Mouse (Mus musculus): ENCODE measurements around the gene Dhx8. TPM values are rescaled to one million over a fixed set of nuclear protein-coding genes. Genes with fewer than 3 reads are reported as not detected.

The Dhx8 gene
- polyA plus RNA-seq, 1 experiment from 2014 or later = 19.5 TPM

DNA sequence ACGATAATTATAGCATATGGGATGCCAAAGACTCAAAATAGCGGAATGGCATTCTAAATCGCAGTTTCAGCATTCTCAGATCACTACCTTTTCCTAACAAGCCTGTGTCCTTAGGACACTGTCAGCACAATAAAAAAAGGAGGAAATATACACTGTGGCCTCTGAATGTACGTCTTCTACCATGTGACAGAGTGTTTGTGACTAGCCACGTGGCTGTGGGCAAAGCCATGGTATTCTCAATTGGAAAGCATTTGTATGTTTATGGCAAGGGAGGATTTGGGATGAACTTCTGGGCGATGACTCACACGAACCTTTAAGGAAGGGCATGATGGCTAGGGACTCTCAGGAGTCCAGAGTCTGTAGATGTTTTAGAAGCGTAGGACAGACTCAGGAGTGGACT lies 7.7 kb upstream of the Dhx8 start:
- 74% methylated on average over 8 of the region's 8 CpGs for WGBS
- Histone ChIP-seq H3K4me3 (ENCODE audit: low read length) (no peak overlapping the region), H3K36me3 (ENCODE audit: control insufficient read depth, insufficient read depth) (no peaks in the 10 kb centered on the region), H3K27me3 (ENCODE audit: control insufficient read depth, insufficient read depth, low read length) (no peaks in the 10 kb centered on the region), H3K9ac (ENCODE audit: low read length) (no peak overlapping the region), H3K27ac (ENCODE audit: low read length) (no peak overlapping the region), H3K4me2 (ENCODE audit: low read depth, low read length) (no peak overlapping the region), H3K9me3 (replicated peaks; ENCODE audit: control insufficient read depth, low read length) (no peaks in the 10 kb centered on the region), H3K4me1 (ENCODE audit: control insufficient read depth, insufficient read depth, low read length) (no peaks in the 10 kb centered on the region)
- ATAC-seq (replicated peaks; ENCODE audit: extremely low read depth, insufficient read depth, low FRiP score) = no peak

DNA sequence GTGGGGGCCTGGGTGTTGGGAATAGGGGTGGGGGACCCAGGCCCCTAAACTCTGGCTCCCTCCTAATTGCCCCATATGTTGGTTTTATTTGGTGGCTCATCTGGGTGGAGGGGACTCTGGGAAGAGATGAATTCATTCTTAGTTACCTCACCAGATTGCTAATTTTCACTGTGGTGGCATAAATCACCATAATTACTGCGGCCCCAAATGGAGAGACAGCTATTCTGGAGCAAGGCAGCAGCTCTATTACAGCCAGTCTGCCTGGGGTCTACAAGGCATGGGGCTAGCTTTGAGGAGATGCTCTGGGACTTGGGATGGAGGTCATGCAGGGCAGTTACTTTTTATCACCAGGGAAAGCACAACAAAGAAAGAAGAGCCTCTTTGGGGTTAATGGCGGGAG lies 6.0 kb upstream of the Dhx8 start:
- no peaks in the 10 kb centered on the region for H3K27me3 ChIP-seq (ENCODE audit: control insufficient read depth, insufficient read depth, low read length)
- WGBS = 59% methylated on average over 2 of the region's 2 CpGs
- no peak overlapping the region for H3K9ac ChIP-seq (ENCODE audit: low read length)
- H3K4me3 ChIP-seq (ENCODE audit: low read length) = no peak overlapping the region
- no peak overlapping the region for H3K27ac ChIP-seq (ENCODE audit: low read length)
- H3K4me1 ChIP-seq (ENCODE audit: control insufficient read depth, insufficient read depth, low read length) = no peaks in the 10 kb centered on the region
- no peaks in the 10 kb centered on the region for H3K9me3 ChIP-seq (replicated peaks; ENCODE audit: control insufficient read depth, low read length)
- H3K36me3 ChIP-seq (ENCODE audit: control insufficient read depth, insufficient read depth) = no peaks in the 10 kb centered on the region
- H3K4me2 ChIP-seq (ENCODE audit: low read depth, low read length) = no peak overlapping the region
- ATAC-seq (replicated peaks; ENCODE audit: extremely low read depth, insufficient read depth, low FRiP score) = no peak

DNA sequence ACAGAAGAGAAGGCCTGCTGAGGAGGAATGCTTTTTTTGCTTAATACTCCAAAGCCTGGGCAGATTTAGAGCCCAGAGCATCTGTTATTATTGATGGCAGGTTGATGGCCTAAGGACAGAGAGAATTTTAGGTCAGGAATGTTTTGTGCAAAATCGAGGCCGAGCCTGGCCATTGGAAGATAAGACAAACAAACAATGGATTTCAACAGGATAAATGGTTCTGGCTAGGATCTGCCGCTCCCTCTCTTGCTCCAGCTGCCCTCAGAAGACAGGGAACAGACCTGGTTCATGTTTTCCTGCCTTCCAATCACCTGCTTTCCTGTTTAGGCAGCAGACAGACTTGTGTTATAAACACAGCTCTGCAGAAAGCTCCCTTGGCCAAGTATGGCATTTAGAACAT lies 3.4 kb upstream of the Dhx8 start:
- WGBS = 22% methylated on average over 3 of the region's 3 CpGs
- Histone ChIP-seq H3K27me3 (ENCODE audit: control insufficient read depth, insufficient read depth, low read length) (no peaks in the 10 kb centered on the region), H3K36me3 (ENCODE audit: control insufficient read depth, insufficient read depth) (no peaks in the 10 kb centered on the region), H3K4me3 (ENCODE audit: low read length) (no peak overlapping the region), H3K4me2 (ENCODE audit: low read depth, low read length) (no peak overlapping the region), H3K9me3 (replicated peaks; ENCODE audit: control insufficient read depth, low read length) (no peaks in the 10 kb centered on the region), H3K27ac (ENCODE audit: low read length) (no peak overlapping the region), H3K4me1 (ENCODE audit: control insufficient read depth, insufficient read depth, low read length) (peaks cover 12% of the 10 kb centered on the region), H3K9ac (ENCODE audit: low read length) (no peak overlapping the region)
- no peak for ATAC-seq (replicated peaks; ENCODE audit: extremely low read depth, insufficient read depth, low FRiP score)

DNA sequence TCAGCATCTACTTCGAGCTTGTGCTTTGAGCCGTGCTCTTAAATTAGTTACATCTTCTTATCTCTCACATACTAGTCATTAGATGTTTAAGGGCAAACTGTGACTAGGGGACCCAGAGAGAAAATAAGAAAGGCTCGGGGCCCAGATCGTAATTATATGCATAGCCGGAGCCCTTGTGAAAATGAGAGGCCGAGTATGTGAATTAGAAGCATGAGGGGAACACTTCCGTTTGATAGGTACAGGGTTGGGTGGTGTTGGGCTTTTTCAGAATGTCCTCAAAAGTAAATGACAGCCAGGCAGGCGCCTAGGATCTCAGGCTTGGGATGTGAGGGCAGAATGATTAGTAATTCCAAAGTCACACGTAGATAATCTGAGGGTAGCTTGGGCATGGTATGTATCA lies 877 bp downstream of the Dhx8 start:
- 21% methylated on average over 9 of the region's 9 CpGs for WGBS
- Histone ChIP-seq H3K36me3 (ENCODE audit: control insufficient read depth, insufficient read depth) (peaks cover 25% of the 10 kb centered on the region), H3K27ac (ENCODE audit: low read length) (no peak overlapping the region), H3K9ac (ENCODE audit: low read length) (peak overlapping the region; percentile 81), H3K27me3 (ENCODE audit: control insufficient read depth, insufficient read depth, low read length) (no peaks in the 10 kb centered on the region), H3K4me1 (ENCODE audit: control insufficient read depth, insufficient read depth, low read length) (peaks cover 12% of the 10 kb centered on the region), H3K4me3 (ENCODE audit: low read length) (peak overlapping the region; percentile 82), H3K4me2 (ENCODE audit: low read depth, low read length) (peak overlapping the region; percentile 86), H3K9me3 (replicated peaks; ENCODE audit: control insufficient read depth, low read length) (no peaks in the 10 kb centered on the region)
- no peak for ATAC-seq (replicated peaks; ENCODE audit: extremely low read depth, insufficient read depth, low FRiP score)

DNA sequence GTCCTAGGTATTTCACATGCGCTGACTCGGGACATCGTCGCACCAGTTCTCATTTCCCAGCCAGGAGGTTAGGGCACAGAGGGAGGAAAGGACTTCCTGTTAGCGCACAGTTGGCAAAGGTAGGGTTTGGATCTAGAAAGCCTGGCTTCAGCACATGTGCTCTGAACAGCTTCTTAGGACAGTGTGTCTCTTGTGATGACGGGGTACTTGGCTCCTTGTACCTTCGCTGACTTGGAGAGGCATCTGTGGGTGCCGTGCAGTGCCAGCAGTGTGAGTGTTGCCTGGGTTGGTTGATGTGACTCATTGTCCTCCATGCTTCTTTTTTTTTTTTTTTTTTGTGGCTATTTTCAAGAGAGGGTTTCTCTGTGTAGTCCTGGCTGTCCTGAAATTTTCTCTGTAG lies 23.9 kb downstream of the Dhx8 start:
- no peak for ATAC-seq (replicated peaks; ENCODE audit: extremely low read depth, insufficient read depth, low FRiP score)
- Histone ChIP-seq H3K4me1 (ENCODE audit: control insufficient read depth, insufficient read depth, low read length) (peaks cover 4% of the 10 kb centered on the region), H3K9me3 (replicated peaks; ENCODE audit: control insufficient read depth, low read length) (no peaks in the 10 kb centered on the region), H3K9ac (ENCODE audit: low read length) (no peak overlapping the region), H3K27me3 (ENCODE audit: control insufficient read depth, insufficient read depth, low read length) (no peaks in the 10 kb centered on the region), H3K27ac (ENCODE audit: low read length) (no peak overlapping the region), H3K36me3 (ENCODE audit: control insufficient read depth, insufficient read depth) (peaks cover 64% of the 10 kb centered on the region), H3K4me2 (ENCODE audit: low read depth, low read length) (no peak overlapping the region), H3K4me3 (ENCODE audit: low read length) (no peak overlapping the region)
- 93% methylated on average over 8 of the region's 8 CpGs for whole genome bisulfite sequencing

DNA sequence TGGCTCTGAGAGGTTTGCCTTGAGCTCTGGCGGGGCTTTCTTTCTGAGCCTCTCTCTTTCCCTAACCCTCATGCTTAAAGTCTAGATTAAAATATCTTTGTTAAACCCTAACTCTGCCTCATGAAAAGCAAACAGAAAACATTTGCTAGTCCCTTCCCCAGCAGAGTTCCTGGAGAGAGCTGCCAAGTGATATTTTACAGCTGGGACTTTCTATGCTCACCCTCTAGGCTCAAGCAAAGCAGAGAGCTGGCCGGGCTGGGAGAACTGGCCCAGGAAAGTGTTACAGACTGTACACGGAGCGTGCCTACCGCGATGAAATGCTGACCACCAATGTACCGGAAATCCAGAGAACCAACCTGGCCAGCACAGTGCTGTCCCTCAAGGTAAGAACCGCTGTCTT lies 24.6 kb downstream of the Dhx8 start:
- Histone ChIP-seq H3K9me3 (replicated peaks; ENCODE audit: control insufficient read depth, low read length) (no peaks in the 10 kb centered on the region), H3K4me2 (ENCODE audit: low read depth, low read length) (no peak overlapping the region), H3K27ac (ENCODE audit: low read length) (0 out of 2 replicates have a peak overlapping the region, but pooled peaks have one; percentile 5), H3K9ac (ENCODE audit: low read length) (no peak overlapping the region), H3K36me3 (ENCODE audit: control insufficient read depth, insufficient read depth) (peaks cover 60% of the 10 kb centered on the region), H3K4me1 (ENCODE audit: control insufficient read depth, insufficient read depth, low read length) (peaks cover 4% of the 10 kb centered on the region), H3K4me3 (ENCODE audit: low read length) (no peak overlapping the region), H3K27me3 (ENCODE audit: control insufficient read depth, insufficient read depth, low read length) (no peaks in the 10 kb centered on the region)
- WGBS = 70% methylated on average over 8 of the region's 8 CpGs
- ATAC-seq (replicated peaks; ENCODE audit: extremely low read depth, insufficient read depth, low FRiP score) = no peak

DNA sequence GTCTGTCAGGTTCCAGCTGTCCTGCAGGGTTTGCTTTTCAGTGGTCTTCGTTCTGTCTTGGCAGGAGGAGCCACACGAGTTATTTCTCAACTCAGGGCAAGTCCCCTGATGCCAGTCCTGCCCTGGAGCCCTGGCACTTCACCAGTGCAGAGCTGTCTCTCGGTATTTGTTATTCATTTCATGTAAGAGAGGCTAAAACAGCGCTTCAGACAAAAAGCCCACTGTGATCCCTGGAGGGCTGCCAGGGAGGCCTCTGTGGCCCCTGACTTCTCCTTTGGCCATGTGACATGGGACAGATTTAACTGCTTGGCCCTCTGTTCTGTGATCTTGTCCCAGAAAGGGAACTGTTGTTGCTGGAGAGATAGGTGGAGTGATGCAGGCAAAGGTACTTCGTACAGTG lies 25.7 kb downstream of the Dhx8 start:
- Histone ChIP-seq H3K27ac (ENCODE audit: low read length) (no peak overlapping the region), H3K9ac (ENCODE audit: low read length) (no peak overlapping the region), H3K4me1 (ENCODE audit: control insufficient read depth, insufficient read depth, low read length) (peaks cover 4% of the 10 kb centered on the region), H3K9me3 (replicated peaks; ENCODE audit: control insufficient read depth, low read length) (no peaks in the 10 kb centered on the region), H3K4me2 (ENCODE audit: low read depth, low read length) (no peak overlapping the region), H3K27me3 (ENCODE audit: control insufficient read depth, insufficient read depth, low read length) (no peaks in the 10 kb centered on the region), H3K4me3 (ENCODE audit: low read length) (no peak overlapping the region), H3K36me3 (ENCODE audit: control insufficient read depth, insufficient read depth) (peaks cover 54% of the 10 kb centered on the region)
- no peak for ATAC-seq (replicated peaks; ENCODE audit: extremely low read depth, insufficient read depth, low FRiP score)
- WGBS = 59% methylated on average over 5 of the region's 5 CpGs

DNA sequence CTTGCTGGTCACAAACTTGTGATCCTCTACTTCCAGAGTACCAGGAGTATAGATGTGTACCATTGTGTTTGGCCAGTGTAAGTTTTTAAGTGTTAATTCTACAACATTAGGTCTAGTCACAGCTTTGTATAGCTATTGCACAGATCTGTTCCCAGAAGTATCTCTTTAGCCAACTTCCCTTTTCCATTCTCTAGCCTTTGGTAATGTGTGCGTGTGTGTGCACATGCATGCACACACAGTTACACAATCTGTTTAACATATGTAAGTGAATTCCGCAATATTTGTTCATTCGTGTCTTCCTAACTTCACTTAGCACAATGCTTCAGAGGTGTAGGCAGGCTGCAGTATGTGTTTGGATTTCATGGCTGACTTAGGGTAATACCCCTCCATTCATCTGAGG lies 26.8 kb downstream of the Dhx8 start:
- Histone ChIP-seq H3K36me3 (ENCODE audit: control insufficient read depth, insufficient read depth) (peaks cover 52% of the 10 kb centered on the region), H3K27me3 (ENCODE audit: control insufficient read depth, insufficient read depth, low read length) (no peaks in the 10 kb centered on the region), H3K9ac (ENCODE audit: low read length) (no peak overlapping the region), H3K4me2 (ENCODE audit: low read depth, low read length) (no peak overlapping the region), H3K4me1 (ENCODE audit: control insufficient read depth, insufficient read depth, low read length) (peaks cover 4% of the 10 kb centered on the region), H3K27ac (ENCODE audit: low read length) (no peak overlapping the region), H3K9me3 (replicated peaks; ENCODE audit: control insufficient read depth, low read length) (no peaks in the 10 kb centered on the region), H3K4me3 (ENCODE audit: low read length) (no peak overlapping the region)
- ATAC-seq (replicated peaks; ENCODE audit: extremely low read depth, insufficient read depth, low FRiP score) = no peak
- WGBS = 95% methylated on average over 3 of the region's 3 CpGs

DNA sequence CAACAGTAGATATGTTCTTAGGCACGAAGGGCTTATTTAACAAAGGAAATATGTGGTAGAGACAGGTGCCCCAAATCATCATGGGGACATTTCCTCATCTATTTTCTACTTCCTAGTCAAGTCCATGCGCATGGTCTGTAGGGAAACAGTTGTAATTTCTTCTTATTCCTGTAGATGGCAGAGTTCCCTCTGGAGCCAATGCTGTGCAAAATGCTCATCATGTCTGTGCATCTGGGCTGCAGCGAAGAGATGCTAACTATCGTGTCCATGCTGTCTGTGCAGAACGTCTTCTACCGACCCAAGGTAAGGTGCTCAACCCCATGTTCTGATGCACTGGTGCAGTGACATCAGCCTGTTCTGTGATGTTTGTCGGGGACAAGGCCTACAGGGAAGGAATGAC lies 31.0 kb downstream of the Dhx8 start:
- Histone ChIP-seq H3K4me1 (ENCODE audit: control insufficient read depth, insufficient read depth, low read length) (no peaks in the 10 kb centered on the region; the same call in 1 of the 2 replicates), H3K36me3 (ENCODE audit: control insufficient read depth, insufficient read depth) (peaks cover 62% of the 10 kb centered on the region), H3K4me3 (ENCODE audit: low read length) (no peak overlapping the region), H3K4me2 (ENCODE audit: low read depth, low read length) (no peak overlapping the region), H3K27ac (ENCODE audit: low read length) (no peak overlapping the region), H3K9ac (ENCODE audit: low read length) (no peak overlapping the region), H3K27me3 (ENCODE audit: control insufficient read depth, insufficient read depth, low read length) (no peaks in the 10 kb centered on the region), H3K9me3 (replicated peaks; ENCODE audit: control insufficient read depth, low read length) (no peaks in the 10 kb centered on the region)
- 52% methylated on average over 7 of the region's 7 CpGs for WGBS
- ATAC-seq (replicated peaks; ENCODE audit: extremely low read depth, insufficient read depth, low FRiP score) = no peak

DNA sequence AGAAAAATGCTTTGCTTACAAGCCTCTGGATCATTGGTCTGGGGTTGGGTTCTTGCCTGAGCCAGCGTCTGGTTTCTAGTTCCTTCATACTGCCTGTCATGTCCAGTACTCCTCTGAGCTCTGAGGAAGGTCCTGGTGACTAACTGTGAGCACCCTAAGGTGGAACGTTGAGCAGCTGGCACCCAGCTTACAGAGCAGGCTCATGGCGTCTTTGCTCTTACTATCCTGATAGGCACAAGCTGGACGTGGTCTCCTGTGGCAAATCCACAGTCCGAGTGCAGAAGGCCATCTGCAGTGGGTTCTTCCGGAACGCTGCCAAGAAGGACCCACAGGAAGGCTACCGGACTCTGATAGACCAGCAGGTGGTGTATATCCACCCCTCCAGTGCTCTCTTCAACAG lies 31.8 kb downstream of the Dhx8 start:
- Histone ChIP-seq H3K36me3 (ENCODE audit: control insufficient read depth, insufficient read depth) (peaks cover 58% of the 10 kb centered on the region), H3K27ac (ENCODE audit: low read length) (no peak overlapping the region), H3K27me3 (ENCODE audit: control insufficient read depth, insufficient read depth, low read length) (no peaks in the 10 kb centered on the region), H3K4me3 (ENCODE audit: low read length) (no peak overlapping the region), H3K4me2 (ENCODE audit: low read depth, low read length) (no peak overlapping the region), H3K4me1 (ENCODE audit: control insufficient read depth, insufficient read depth, low read length) (no peaks in the 10 kb centered on the region), H3K9me3 (replicated peaks; ENCODE audit: control insufficient read depth, low read length) (no peaks in the 10 kb centered on the region), H3K9ac (ENCODE audit: low read length) (no peak overlapping the region)
- ATAC-seq (replicated peaks; ENCODE audit: extremely low read depth, insufficient read depth, low FRiP score) = no peak
- 91% methylated on average over 8 of the region's 8 CpGs for WGBS
